Mouse (Mus musculus): Measurements from ENCODE around the gene Tcam1. TPM values are rescaled to one million over a fixed set of nuclear protein-coding genes. Genes with fewer than 3 reads are reported as not detected.
A peak's percentile ranks its signal among the peaks of the same experiment; 100 is the strongest.

Gene Tcam1
- total and polyA plus RNA-seq, 3 experiments, result 4.6 to 8.9 TPM; not detected in 1

DNA sequence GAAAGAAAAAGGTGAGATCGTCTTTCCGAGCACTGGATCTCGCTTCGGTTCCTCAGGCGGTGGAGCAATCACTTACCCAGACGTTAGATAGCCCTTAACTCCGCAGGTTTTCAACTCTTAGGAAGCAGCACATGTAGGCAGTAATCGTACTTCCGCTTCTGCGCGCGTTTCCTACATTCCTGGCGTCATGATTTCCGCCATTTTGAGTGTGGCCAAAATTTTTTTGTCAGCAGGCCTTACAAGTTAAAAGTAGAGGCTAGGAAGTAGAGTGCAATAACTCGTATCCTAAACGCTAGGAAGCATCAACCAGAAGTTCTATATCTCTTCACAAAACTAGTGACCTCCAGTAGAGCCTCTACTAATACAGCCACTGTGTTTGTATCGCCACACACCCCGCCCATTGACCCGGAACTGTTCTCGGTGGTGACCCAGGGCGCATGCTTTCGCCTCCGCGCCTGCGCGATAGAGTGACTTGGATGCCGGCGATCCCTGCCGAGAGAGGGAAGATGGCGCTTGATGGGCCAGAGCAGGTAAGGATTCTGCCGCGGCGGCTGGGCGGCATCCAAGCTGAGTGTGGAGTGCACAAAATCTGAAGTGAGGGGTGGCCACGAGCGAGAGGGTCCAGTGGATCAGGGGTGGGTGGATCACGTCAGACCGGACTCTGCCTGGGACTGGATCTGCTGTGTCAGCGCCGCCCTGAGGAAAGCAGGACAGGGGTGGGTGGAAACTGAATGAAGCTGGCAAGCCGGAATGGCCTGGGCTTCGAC, 20.6 kb upstream of the Tcam1 start, which contains the start of the genes Ftsj3 and Psmc5 (continued):
- TF ChIP-seq BHLHE40 (IDR thresholded peaks at IDR 0.05; ENCODE audit: borderline replicate concordance, low read depth, low read length) (no peak; the same call in 1 of the 2 replicates), KAT2A (conservative IDR thresholded peaks at IDR 0.05; ENCODE audit: low read depth, low read length) (peak; percentile 93), ZKSCAN1 (IDR thresholded peaks at IDR 0.05; ENCODE audit: low read depth, low read length) (no peak), ELF1 (IDR thresholded peaks at IDR 0.05; ENCODE audit: low read depth, low read length) (peak; percentile 94)

DNA sequence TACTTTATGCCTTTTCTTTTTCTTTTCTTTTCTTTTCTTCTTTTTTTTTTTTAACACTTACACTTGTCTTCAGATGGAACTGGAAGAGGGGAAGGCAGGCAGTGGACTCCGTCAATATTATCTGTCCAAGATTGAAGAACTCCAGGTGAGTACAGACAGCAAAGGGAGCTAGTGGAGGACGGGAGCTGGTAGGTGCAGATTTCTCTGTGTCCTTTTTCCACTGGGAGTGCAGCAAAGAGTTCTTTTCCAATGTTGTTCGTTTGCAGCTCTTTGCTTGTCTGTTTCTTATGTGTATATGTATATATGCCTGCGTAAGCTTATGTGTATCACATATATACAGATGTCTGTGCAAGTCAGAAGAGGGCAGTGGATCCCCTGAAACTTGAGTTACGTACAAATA, 19.7 kb upstream of the Tcam1 start:
- Histone ChIP-seq H3K4me3 (ENCODE audit: control insufficient read depth in 1 of 2, insufficient read depth in 1 of 2, low read depth in 2 of 2, low read length in 2 of 2) (peak overlapping the region; percentile 78 to 94), H3K79me2 (ENCODE audit: control insufficient read depth, insufficient read depth, low read length, poor library complexity) (peaks cover 57% of the 10 kb centered on the region), H3K27me3 (ENCODE audit: control insufficient read depth in 1 of 2, insufficient read depth in 2 of 2, low read length in 2 of 2) (no peaks in the 10 kb centered on the region), H3K4me1 (ENCODE audit: control insufficient read depth in 1 of 2, insufficient read depth in 2 of 2, low read length in 2 of 2) (peaks cover 3 to 18% of the 10 kb centered on the region in 2 experiments; a peak in 3 of 4 replicates), H3K9ac (ENCODE audit: control insufficient read depth, low read depth, low read length, poor library complexity, severe bottlenecking) (peak overlapping the region; percentile 83), H3K36me3 (ENCODE audit: control insufficient read depth in 1 of 2, insufficient read depth in 2 of 2, low read length in 2 of 2) (peaks cover 16 to 21% of the 10 kb centered on the region in 2 experiments), H3K27ac (ENCODE audit: control insufficient read depth, low read depth, low read length) (no peak overlapping the region; the same call in 1 of the 2 replicates), H3K9me3 (replicated peaks; ENCODE audit: insufficient read depth, low read length) (no peaks in the 10 kb centered on the region)
- DNase-seq (ENCODE audit: low read depth, low spot score), result no peak
- TF ChIP-seq CHD1 (IDR thresholded peaks at IDR 0.05; ENCODE audit: low read depth, low read length) (0 out of 2 replicates have a peak, but pooled peaks have one; percentile 14), RCOR1 (IDR thresholded peaks at IDR 0.05; ENCODE audit: low read depth, low read length) (no peak)

DNA sequence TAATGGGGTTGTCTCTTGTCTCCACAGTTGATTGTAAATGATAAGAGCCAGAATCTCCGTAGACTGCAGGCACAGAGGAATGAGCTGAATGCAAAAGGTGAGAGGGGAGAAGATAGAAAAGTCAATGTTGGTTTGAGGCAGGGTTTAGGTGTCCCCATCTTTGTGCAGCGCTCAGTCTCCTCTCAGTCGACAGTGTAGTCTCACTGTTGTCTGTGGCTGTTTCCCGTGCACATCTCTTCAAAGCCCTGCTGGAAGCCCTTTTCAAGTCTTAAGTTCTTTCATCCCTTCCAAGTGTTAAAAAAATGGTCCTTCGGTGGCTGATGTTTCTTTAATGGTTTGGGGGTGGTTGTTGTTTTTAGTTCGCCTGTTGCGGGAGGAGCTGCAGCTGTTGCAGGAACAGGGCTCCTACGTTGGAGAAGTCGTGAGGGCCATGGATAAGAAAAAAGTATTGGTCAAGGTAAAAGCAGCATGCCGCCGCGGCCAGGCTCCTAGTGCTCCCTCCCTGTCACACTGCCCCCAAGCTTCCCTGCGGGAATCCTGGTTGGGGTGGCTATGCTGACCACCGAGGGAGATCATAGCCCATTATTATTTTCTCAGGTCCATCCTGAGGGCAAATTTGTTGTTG, 15.5 kb upstream of the Tcam1 start:
- Histone ChIP-seq H3K79me2 (ENCODE audit: control insufficient read depth, insufficient read depth, low read length, poor library complexity) (peaks cover 31% of the 10 kb centered on the region), H3K4me3 (ENCODE audit: control insufficient read depth in 1 of 2, insufficient read depth in 1 of 2, low read depth in 2 of 2, low read length in 2 of 2) (no peak overlapping the region), H3K27ac (ENCODE audit: control insufficient read depth, low read depth, low read length) (no peak overlapping the region), H3K36me3 (ENCODE audit: control insufficient read depth in 1 of 2, insufficient read depth in 2 of 2, low read length in 2 of 2) (peaks cover 12 to 33% of the 10 kb centered on the region in 2 experiments), H3K9ac (ENCODE audit: control insufficient read depth, low read depth, low read length, poor library complexity, severe bottlenecking) (no peak overlapping the region), H3K4me1 (ENCODE audit: control insufficient read depth in 1 of 2, insufficient read depth in 2 of 2, low read length in 2 of 2) (peaks cover 0 to 10% of the 10 kb centered on the region in 2 experiments; a peak in 3 of 4 replicates), H3K9me3 (replicated peaks; ENCODE audit: insufficient read depth, low read length) (no peaks in the 10 kb centered on the region), H3K27me3 (ENCODE audit: control insufficient read depth in 1 of 2, insufficient read depth in 2 of 2, low read length in 2 of 2) (no peaks in the 10 kb centered on the region)
- no peak for DNase-seq (ENCODE audit: low read depth, low spot score)
- TF ChIP-seq POLR2A (IDR thresholded peaks at IDR 0.05; ENCODE audit: control insufficient read depth in 1 of 2, insufficient read depth in 1 of 2, low read depth in 1 of 2, low read length in 2 of 2, poor library complexity in 1 of 2) (peak in 1 of 2 experiments; percentile 23; a peak in 1 of 4 replicates), E2F4 (IDR thresholded peaks at IDR 0.05; ENCODE audit: borderline replicate concordance, low read depth, low read length) (no peak), POLR2AphosphoS2 (IDR thresholded peaks at IDR 0.05; ENCODE audit: low read length) (peak; percentile 9; the same call in 1 of the 2 replicates)

DNA sequence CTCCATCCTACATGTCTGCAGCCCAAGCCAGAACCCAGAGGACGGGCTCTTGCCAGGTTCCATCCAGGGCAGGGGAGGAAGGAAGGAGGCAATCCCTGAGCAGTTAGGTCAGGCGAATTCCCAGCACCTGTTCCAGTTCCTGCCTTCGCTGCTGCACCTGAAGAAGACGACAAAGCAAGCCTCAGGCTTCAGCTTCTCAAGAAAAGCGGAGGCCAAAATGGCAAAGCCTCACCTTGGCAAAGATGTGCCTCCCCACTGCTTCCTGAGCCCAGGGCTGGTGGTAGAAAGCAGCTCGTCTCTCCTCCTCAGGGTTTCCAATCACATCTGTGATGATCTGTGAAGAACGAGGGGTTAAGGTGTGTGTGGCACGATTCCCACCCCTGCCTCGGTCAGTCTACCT, 12.5 kb upstream of the Tcam1 start:
- H3K9ac ChIP-seq (ENCODE audit: control insufficient read depth, low read depth, low read length, poor library complexity, severe bottlenecking), result no peak overlapping the region
- TF ChIP-seq GATA1 (IDR thresholded peaks at IDR 0.05; ENCODE audit: low read depth, low read length) (no peak), TCF12 (IDR thresholded peaks at IDR 0.05; ENCODE audit: low read depth, low read length) (no peak), SIN3A (IDR thresholded peaks at IDR 0.05; ENCODE audit: low read length) (no peak), ZKSCAN1 (IDR thresholded peaks at IDR 0.05; ENCODE audit: low read depth, low read length) (no peak)
- peaks cover 0 to 7% of the 10 kb centered on the region in 2 experiments; a peak in 1 of 4 replicates for H3K4me1 ChIP-seq (ENCODE audit: control insufficient read depth in 1 of 2, insufficient read depth in 2 of 2, low read length in 2 of 2)

More for the DNA sequence above, 12.5 kb upstream of the Tcam1 start:
- no peak for DNase-seq (ENCODE audit: low read depth, low spot score)
- Histone ChIP-seq H3K4me3 (ENCODE audit: control insufficient read depth in 1 of 2, insufficient read depth in 1 of 2, low read depth in 2 of 2, low read length in 2 of 2) (no peak overlapping the region), H3K36me3 (ENCODE audit: control insufficient read depth in 1 of 2, insufficient read depth in 2 of 2, low read length in 2 of 2) (peaks cover 3 to 33% of the 10 kb centered on the region in 2 experiments), H3K27me3 (ENCODE audit: control insufficient read depth in 1 of 2, insufficient read depth in 2 of 2, low read length in 2 of 2) (no peaks in the 10 kb centered on the region), H3K79me2 (ENCODE audit: control insufficient read depth, insufficient read depth, low read length, poor library complexity) (peaks cover 9% of the 10 kb centered on the region; the same call in 1 of the 2 replicates), H3K9me3 (replicated peaks; ENCODE audit: insufficient read depth, low read length) (no peaks in the 10 kb centered on the region), H3K27ac (ENCODE audit: control insufficient read depth, low read depth, low read length) (no peak overlapping the region)
